Mouse (Mus musculus) ES-E14 (cell line): ENCODE data around the gene Itsn1. TPM values are rescaled to one million over a fixed set of nuclear protein-coding genes. Genes with fewer than 3 reads are reported as not detected.

Experiments
- DNase-seq: peaks from one replicate; pipeline ENCODE4 v3.0.0-alpha.2; 2013; ENCODE audit warnings: low read depth, low spot score
- H3K27ac ChIP-seq: 2 replicates; pipeline ENCODE4 v1.5.1; 2012; ENCODE audit warnings: low read depth, mild to moderate bottlenecking, low read length, moderate library complexity, mixed read lengths; ENCODE audit not compliant: poor library complexity, insufficient read depth, severe bottlenecking
- H3K36me3 ChIP-seq: 2 replicates; pipeline ENCODE4 v1.6.1; 2012; ENCODE audit warnings: mild to moderate bottlenecking, low read length, moderate library complexity, mixed read lengths; ENCODE audit not compliant: control insufficient read depth, poor library complexity, insufficient read depth, severe bottlenecking
- H3K4me1 ChIP-seq, 2 experiments: fragments of 150-350 bp in 1 of 2; sonication (generic) in 1 of 2; 2 replicates each; pipeline ENCODE4 v1.6.1; 2012; ENCODE audit warnings: low read length in 2 of 2, mild to moderate bottlenecking in 1 of 2, mixed read lengths in 1 of 2; ENCODE audit not compliant: control insufficient read depth in 2 of 2, insufficient read depth in 2 of 2, poor library complexity in 1 of 2
- H3K4me3 ChIP-seq, 2 experiments: fragments of 150-350 bp in 1 of 2; sonication (generic) in 1 of 2; 2 replicates each; pipeline ENCODE4 v1.5.1; 2012; ENCODE audit warnings: low read length in 2 of 2, low read depth in 1 of 2, mild to moderate bottlenecking in 1 of 2, mixed read lengths in 1 of 2; ENCODE audit not compliant: insufficient read depth in 1 of 2, poor library complexity in 1 of 2, severe bottlenecking in 1 of 2
- H3K9ac ChIP-seq: 2 replicates; pipeline ENCODE4 v1.6.1; 2012; ENCODE audit warnings: low read depth, mild to moderate bottlenecking, low read length, mixed read lengths; ENCODE audit not compliant: poor library complexity, insufficient read depth, severe bottlenecking
- H3K9me3 ChIP-seq: fragments of 150-350 bp; sonication (generic); 2 replicates; pipeline ENCODE4 v1.6.1; 2012; ENCODE audit warnings: low read depth, mild to moderate bottlenecking, low read length; ENCODE audit not compliant: control insufficient read depth, insufficient read depth
- CHD2 ChIP-seq: IDR thresholded peaks from 2 replicates; pipeline ENCODE4 v1.6.1; 2014; ENCODE audit warnings: mild to moderate bottlenecking, low read depth, low read length, inconsistent platforms
- HCFC1 ChIP-seq: IDR thresholded peaks from 2 replicates; pipeline ENCODE4 v1.6.1; 2012; ENCODE audit warnings: low read length, inconsistent platforms, borderline replicate concordance; ENCODE audit not compliant: insufficient read depth
- MAFK ChIP-seq: IDR thresholded peaks from 2 replicates; pipeline ENCODE4 v1.6.1; 2014; ENCODE audit warnings: mild to moderate bottlenecking, low read depth, low read length, inconsistent platforms; ENCODE audit not compliant: insufficient read depth
- ZC3H11A ChIP-seq: IDR thresholded peaks from 2 replicates; pipeline ENCODE4 v1.6.1; 2012; ENCODE audit warnings: low read depth, mild to moderate bottlenecking, inconsistent platforms, low read length, borderline replicate concordance
- ZNF384 ChIP-seq: IDR thresholded peaks from 2 replicates; pipeline ENCODE4 v1.6.1; 2012; ENCODE audit warnings: low read depth, low read length, inconsistent platforms
- in situ Hi-C, 2 experiments: fragments of 600-800 bp; cut with MboI; formaldehyde crosslinking; loops; one replicate each; pipeline ENCODE4 v1.15.1; 2025; ENCODE audit warnings: low sequenced_read_pairs in 2 of 2, inconsistent platforms in 1 of 2; ENCODE audit not compliant: unreplicated experiment in 2 of 2
- total RNA-seq: library from RNA; depleted of rRNA; stranded (reverse); fragments of 300-350 nt; gene quantifications from 2 replicates; pipeline ENCODE4 v1.2.3, GENCODE M21; 2012

Itsn1 gene
- total RNA-seq, 1 experiment = 28.6 TPM

GRCm38 (mm10) chr16:91865570-91866257 is 136.6 kb downstream of the Itsn1 start:
- no peak for DNase-seq
- no peak overlapping the region for H3K27ac ChIP-seq
- in situ Hi-C loops = no loop called here
- H3K4me3 ChIP-seq = no peak overlapping the region
- H3K9ac ChIP-seq = no peak overlapping the region
- no peak for TF ChIP-seq MAFK
- TF ChIP-seq HCFC1 = no peak
- no peak for TF ChIP-seq ZNF384
- TF ChIP-seq ZC3H11A = no peak
- TF ChIP-seq CHD2 = no peak
- H3K36me3 ChIP-seq = peaks cover 6% of the 10 kb centered on the region; the same call in 1 of the 2 replicates
- H3K4me1 ChIP-seq = peaks cover 4 to 18% of the 10 kb centered on the region in 2 experiments; a peak in 2 of 4 replicates
- H3K9me3 ChIP-seq = no peaks in the 10 kb centered on the region

- H3K9me3 ChIP-seq = no peaks in the 10 kb centered on the region
- no peak for DNase-seq
- no peak overlapping the region for H3K4me3 ChIP-seq
- no peak overlapping the region for H3K9ac ChIP-seq
- in situ Hi-C loops = no loop called here
- H3K27ac ChIP-seq = no peak overlapping the region
- peaks cover 7% of the 10 kb centered on the region; the same call in 1 of the 2 replicates for H3K36me3 ChIP-seq
- H3K4me1 ChIP-seq = peaks cover 2 to 15% of the 10 kb centered on the region in 2 experiments; a peak in 2 of 4 replicates
- no peak for TF ChIP-seq ZNF384
- no peak for TF ChIP-seq HCFC1
- TF ChIP-seq MAFK = no peak
- TF ChIP-seq ZC3H11A = no peak
Measured at GRCm38 (mm10) chr16:91866258-91866634, 137.2 kb downstream of the Itsn1 start.

- Histone ChIP-seq H3K36me3 (peaks cover 7% of the 10 kb centered on the region; the same call in 1 of the 2 replicates), H3K9ac (no peak overlapping the region), H3K9me3 (no peaks in the 10 kb centered on the region), H3K4me1 (peaks cover 0 to 6% of the 10 kb centered on the region in 2 experiments; a peak in 2 of 4 replicates), H3K4me3 (no peak overlapping the region), H3K27ac (no peak overlapping the region)
- no peak for DNase-seq
- TF ChIP-seq CHD2 = no peak
- in situ Hi-C loops = no loop called here
Measured at GRCm38 (mm10) chr16:91867672-91868071, 138.6 kb downstream of the Itsn1 start.

GRCm38 (mm10) chr16:91868943-91869911 is 140.1 kb downstream of the Itsn1 start:
- TF ChIP-seq ZNF384 = no peak
- no peak for TF ChIP-seq MAFK
- no peak for TF ChIP-seq CHD2
- TF ChIP-seq HCFC1 = no peak
- no peak for TF ChIP-seq ZC3H11A
- DNase-seq = no peak
- H3K4me3 ChIP-seq = no peak overlapping the region
- H3K4me1 ChIP-seq = peaks cover 0 to 3% of the 10 kb centered on the region in 2 experiments; a peak in 1 of 4 replicates
- H3K36me3 ChIP-seq = peaks cover 7% of the 10 kb centered on the region; the same call in 1 of the 2 replicates
- no peaks in the 10 kb centered on the region for H3K9me3 ChIP-seq
- no peak overlapping the region for H3K9ac ChIP-seq
- no peak overlapping the region for H3K27ac ChIP-seq
- in situ Hi-C loops = no loop called here
